Mouse (Mus musculus) ES-Bruce4 (cell line): Measurements from ENCODE around the gene Syf2.

Experiments
- CTCF ChIP-seq: IDR thresholded peaks from one replicate; pipeline ENCODE4 v1.8.1; 2011; ENCODE audit warnings: low read depth, low read length
- EP300 ChIP-seq: IDR thresholded peaks from 2 replicates; pipeline ENCODE4 v1.6.1; 2011; ENCODE audit warnings: low read depth, low read length; ENCODE audit not compliant: insufficient read depth

GRCm38 (mm10) chr4:134883808-134884207 is 46.9 kb upstream of the Syf2 start:
- TF ChIP-seq EP300, result no peak
- no peak for TF ChIP-seq CTCF
